Comparison of ENCODE assay signal across 9 mouse cellular contexts in genomic region chr4:107468264-107468663, GRCm38 (mm10). TPM values are rescaled to one million over a fixed set of nuclear protein-coding genes. Genes with fewer than 3 reads are reported as not detected.
DNase-seq lines count a peak whose midpoint lies in the region; ATAC-seq and TF ChIP-seq lines count a peak whose summit lies in the region.
"Had no signal": no experiment of that assay in that cellular context is flagged by ENCODE, and none has a peak within 500 bp of the region (broad histone marks: within the 10 kb centered on the region; RNA-seq: fewer than 3 reads in every experiment).

No protein-coding gene starts in this region.

- no peak for TF ChIP-seq POLR2A in kidney, adult 2 months (IDR thresholded peaks at IDR 0.05; ENCODE audit: low read depth, low read length)

- H3K27ac ChIP-seq in kidney, adult 2 months (ENCODE audit: insufficient read depth, low read depth, low read length): no peak overlapping the region
- no peak overlapping the region for H3K27ac ChIP-seq in lung, postnatal 0 days (ENCODE audit: low read length)

- H3K4me1 ChIP-seq in kidney, adult 2 months (ENCODE audit: control insufficient read depth, insufficient read depth, low read length): peaks cover 6% of the 10 kb centered on the region; the same call in 1 of the 2 replicates
- H3K4me1 ChIP-seq in lung, postnatal 0 days (ENCODE audit: insufficient read depth, low read depth, low read length): no peaks in the 10 kb centered on the region

- POLR2A ChIA-PET in Patski (lab: Charles Lee): interaction anchor here (1.2 kb wide), 1 partner anchor 25 kb away, joined by 4 read pairs; no protein-coding TSS in a partner anchor

- H3K36me3 ChIP-seq in kidney, adult 2 months (ENCODE audit: control insufficient read depth, insufficient read depth, low read length): no peaks in the 10 kb centered on the region
- no peaks in the 10 kb centered on the region for H3K36me3 ChIP-seq in lung, postnatal 0 days (ENCODE audit: insufficient read depth, low read length)

- in situ Hi-C loops in Patski (cut with MboI; ENCODE audit: low pct_unique_long_range_greater_than_20kb): no loop called here

- 25% methylated on average over 13 of the region's 13 CpGs for WGBS in kidney, adult 2 months
- WGBS in lung, postnatal 0 days: 26% methylated on average over 13 of the region's 13 CpGs

- CTCF ChIA-PET in Patski (lab: Charles Lee): interaction anchor here (1.4 to 4.3 kb wide), 2 partner anchors 14 to 15 kb away, joined by 5 to 20 read pairs; no protein-coding TSS in a partner anchor

- no peak overlapping the region for H3K9ac ChIP-seq in lung, postnatal 0 days (replicated peaks; ENCODE audit: low read depth)

- H3K27me3 ChIP-seq in Patski: no peaks in the 10 kb centered on the region
- no peaks in the 10 kb centered on the region for H3K27me3 ChIP-seq in kidney, adult 2 months (replicated peaks; ENCODE audit: control insufficient read depth, insufficient read depth, low read length)
- H3K27me3 ChIP-seq in lung, postnatal 0 days (replicated peaks; ENCODE audit: insufficient read depth, low read length): no peaks in the 10 kb centered on the region

- no peaks in the 10 kb centered on the region for H3K9me3 ChIP-seq in lung, postnatal 0 days (ENCODE audit: low read length)

- H3K4me3 ChIP-seq in kidney, adult 2 months (ENCODE audit: insufficient read depth, low read depth, low read length): no peak overlapping the region
- H3K4me3 ChIP-seq in lung, postnatal 0 days (ENCODE audit: low read depth, low read length): no peak overlapping the region

- peak; percentile 21 for DNase-seq in gastrocnemius, adult 18-20 months (ENCODE audit: low spot score)
- no peak for DNase-seq in gastrocnemius, postnatal 4 days (ENCODE audit: low spot score in 2 of 2)
- DNase-seq in Patski (ENCODE audit: low read depth, low spot score): peak; percentile 59
- DNase-seq in kidney, adult 2 months: peak; percentile 60
- DNase-seq in lung, postnatal 0 days (ENCODE audit: low spot score): peak; percentile 83
- no peak for DNase-seq in cerebellum, adult 11-12 months
- DNase-seq in spleen, postnatal 14 days (ENCODE audit: low spot score in 2 of 2): no peak
- DNase-seq in cerebellum, postnatal 4 days (ENCODE audit: low spot score in 2 of 2): no peak

- TF ChIP-seq CTCF in Patski (IDR thresholded peaks at IDR 0.05): no peak
- TF ChIP-seq CTCF in kidney, adult 2 months (conservative IDR thresholded peaks at IDR 0.05; ENCODE audit: insufficient read depth, insufficient read length, low read depth, low read length): no peak
- TF ChIP-seq CTCF in lung, postnatal 0 days (IDR thresholded peaks at IDR 0.05): no peak

- TF ChIP-seq EP300 in lung, postnatal 0 days (IDR thresholded peaks at IDR 0.05): peak; percentile 49; the same call in 1 of the 2 replicates

- peak; percentile 63 for ATAC-seq in Patski
- ATAC-seq in lung, postnatal 0 days: peak; percentile 96

- H3K4me2 ChIP-seq in lung, postnatal 0 days (replicated peaks; ENCODE audit: low read depth, low read length): no peak overlapping the region

RNA-seq across cellular contexts. Expression of gene Glis1, which starts 33.9 kb away (rescaled TPM):
- total RNA-seq in gastrocnemius, adult 18-20 months (2021): under 1 TPM; 0.38 to 0.53 TPM
- 1 to 10 TPM; 4.8 to 4.9 TPM for total RNA-seq in gastrocnemius, postnatal 4 days (2021)
- polyA plus RNA-seq in Patski (2021): 1.1 TPM
- polyA plus RNA-seq in kidney, adult 2 months (2012; rRNA removed): 15.2 and 19.7 TPM in 2 replicates
- 0.52 and 0.76 TPM in 2 replicates for polyA plus RNA-seq in lung, postnatal 0 days (2015; fragmentation: Nextera tagmentation; extraction: Ambion mirVana)
- total RNA-seq: hematopoietic stem cell, adult 5-6 weeks had no signal

Comparison
In these comparisons a context has a peak if more than half of its experiments do, and no peak if none do; other contexts are left out.
1. DNase-seq: peak in gastrocnemius, adult 18-20 months (single experiment), Patski (single experiment), kidney, adult 2 months (single experiment) and lung, postnatal 0 days (single experiment); none in gastrocnemius, postnatal 4 days (0 of 2), cerebellum, adult 11-12 months (single experiment), spleen, postnatal 14 days (0 of 2) and cerebellum, postnatal 4 days (0 of 2).